Mouse (Mus musculus) intestine, embryonic 16.5 days (tissue): ENCODE results near the gene Gpcpd1. TPM values are rescaled to one million over a fixed set of nuclear protein-coding genes. Genes with fewer than 3 reads are reported as not detected.

Experiments used
- ATAC-seq: fragments of 200-750 bp; cut with Nextera tagmentation; 2 replicates; pipeline ENCODE4 v1.8.0; 2017; ENCODE audit warnings: moderate TSS enrichment, moderate library complexity
- H3K27ac ChIP-seq: fragments of 300-500 bp; sonication (generic); 2 replicates; pipeline ENCODE4 v1.5.1; 2014; ENCODE audit warnings: mild to moderate bottlenecking, low read length
- H3K27me3 ChIP-seq: fragments of 300-500 bp; sonication (generic); replicated peaks from 2 replicates; pipeline ENCODE4 v1.6.1; 2014; ENCODE audit warnings: low read length, control low read depth, mixed read lengths; ENCODE audit not compliant: control insufficient read depth, insufficient read depth
- H3K36me3 ChIP-seq: fragments of 300-500 bp; sonication (generic); 2 replicates; pipeline ENCODE4 v1.6.1; 2014; ENCODE audit warnings: low read length, control low read depth; ENCODE audit not compliant: control insufficient read depth, insufficient read depth
- H3K4me1 ChIP-seq: fragments of 300-500 bp; sonication (generic); 2 replicates; pipeline ENCODE4 v1.6.1; 2014; ENCODE audit warnings: low read length, control low read depth, mixed read lengths; ENCODE audit not compliant: control insufficient read depth, insufficient read depth
- H3K4me2 ChIP-seq: fragments of 300-500 bp; sonication (generic); 2 replicates; pipeline ENCODE4 v1.6.1; 2014; ENCODE audit warnings: low read depth, low read length, control low read depth
- H3K4me3 ChIP-seq: fragments of 300-500 bp; sonication (generic); 2 replicates; pipeline ENCODE4 v1.5.1; 2014; ENCODE audit warnings: mild to moderate bottlenecking, low read length
- H3K9ac ChIP-seq: fragments of 300-500 bp; sonication (generic); 2 replicates; pipeline ENCODE4 v1.6.1; 2014; ENCODE audit warnings: low read depth, low read length
- H3K9me3 ChIP-seq: fragments of 300-500 bp; sonication (generic); 2 replicates; pipeline ENCODE4 v1.6.1; 2016; ENCODE audit warnings: low read length, control low read depth; ENCODE audit not compliant: control insufficient read depth
- WGBS: fragments of 180-500 bp; shearing (Covaris S2); extraction: QIAGEN DNeasy Blood & Tissue Kit; methylation state at CpG from one replicate; pipeline ENCODE4 v1.1.7; 2014; 5-methylcytosine and 5-hydroxymethylcytosine counted together
- polyA plus RNA-seq: library from polyadenylated mRNA; unstranded; fragments of >200 nt; fragmentation: Nextera tagmentation; extraction: Ambion mirVana; gene quantifications from 2 replicates; pipeline ENCODE4 v1.2.1, GENCODE M21; 2015

Gpcpd1 gene
- polyA plus RNA-seq, 1 experiment from 2014 or later = 20.0 TPM

GRCm38 (mm10) chr2:132605795-132606563 lies 18.4 kb upstream of the Gpcpd1 start:
- Histone ChIP-seq H3K36me3 (no peaks in the 10 kb centered on the region), H3K9ac (no peak overlapping the region), H3K9me3 (no peaks in the 10 kb centered on the region), H3K4me1 (0 out of 2 replicates have a peak, but pooled peaks cover 5% of the 10 kb centered on the region), H3K4me3 (no peak overlapping the region), H3K27ac (no peak overlapping the region), H3K27me3 (no peaks in the 10 kb centered on the region), H3K4me2 (no peak overlapping the region)
- no peak for ATAC-seq
- 69% methylated on average over 5 of the region's 5 CpGs for WGBS

GRCm38 (mm10) chr2:132604922-132605321 lies 17.4 kb upstream of the Gpcpd1 start:
- 88% methylated on average over 4 of the region's 4 CpGs for WGBS

GRCm38 (mm10) chr2:132603706-132604105 lies 16.2 kb upstream of the Gpcpd1 start:
- Histone ChIP-seq H3K9me3 (no peaks in the 10 kb centered on the region), H3K4me1 (0 out of 2 replicates have a peak, but pooled peaks cover 5% of the 10 kb centered on the region), H3K36me3 (no peaks in the 10 kb centered on the region), H3K4me2 (no peak overlapping the region), H3K9ac (no peak overlapping the region), H3K27ac (no peak overlapping the region), H3K4me3 (no peak overlapping the region), H3K27me3 (no peaks in the 10 kb centered on the region)
- WGBS = 80% methylated on average over 2 of the region's 2 CpGs
- ATAC-seq = no peak

More at GRCm38 (mm10) chr2:132604922-132605321, 17.4 kb upstream of the Gpcpd1 start:
- 0 out of 2 replicates have a peak, but pooled peaks cover 5% of the 10 kb centered on the region for H3K4me1 ChIP-seq
- no peak for ATAC-seq
- no peaks in the 10 kb centered on the region for H3K36me3 ChIP-seq
- no peak overlapping the region for H3K4me3 ChIP-seq
- H3K4me2 ChIP-seq = no peak overlapping the region
- H3K9me3 ChIP-seq = no peaks in the 10 kb centered on the region
- no peak overlapping the region for H3K9ac ChIP-seq
- no peaks in the 10 kb centered on the region for H3K27me3 ChIP-seq
- H3K27ac ChIP-seq = no peak overlapping the region

- Histone ChIP-seq H3K27me3 (no peaks in the 10 kb centered on the region), H3K4me2 (no peak overlapping the region), H3K4me1 (no peaks in the 10 kb centered on the region), H3K4me3 (no peak overlapping the region), H3K9ac (no peak overlapping the region), H3K36me3 (no peaks in the 10 kb centered on the region), H3K9me3 (no peaks in the 10 kb centered on the region), H3K27ac (no peak overlapping the region)
- no peak for ATAC-seq
Observed at GRCm38 (mm10) chr2:132601777-132602176, 14.2 kb upstream of the Gpcpd1 start.

- H3K4me3 ChIP-seq = no peak overlapping the region
- no peaks in the 10 kb centered on the region for H3K36me3 ChIP-seq
- H3K9ac ChIP-seq = no peak overlapping the region
- ATAC-seq = no peak
- 77% methylated on average over 4 of the region's 4 CpGs for WGBS
- no peaks in the 10 kb centered on the region for H3K9me3 ChIP-seq
- H3K27ac ChIP-seq = no peak overlapping the region
- no peaks in the 10 kb centered on the region for H3K27me3 ChIP-seq
- no peaks in the 10 kb centered on the region for H3K4me1 ChIP-seq
- H3K4me2 ChIP-seq = no peak overlapping the region
Observed at GRCm38 (mm10) chr2:132600081-132600480, 12.6 kb upstream of the Gpcpd1 start.

GRCm38 (mm10) chr2:132599127-132599526 lies 11.6 kb upstream of the Gpcpd1 start:
- Histone ChIP-seq H3K4me3 (no peak overlapping the region), H3K36me3 (no peaks in the 10 kb centered on the region), H3K9ac (no peak overlapping the region), H3K4me2 (no peak overlapping the region), H3K4me1 (no peaks in the 10 kb centered on the region), H3K9me3 (no peaks in the 10 kb centered on the region), H3K27me3 (no peaks in the 10 kb centered on the region), H3K27ac (no peak overlapping the region)
- ATAC-seq = no peak
- 82% methylated on average over 6 of the region's 6 CpGs for whole genome bisulfite sequencing

- no peaks in the 10 kb centered on the region for H3K4me1 ChIP-seq
- no peaks in the 10 kb centered on the region for H3K36me3 ChIP-seq
- WGBS = 67% methylated on average over 3 of the region's 3 CpGs
Observed at GRCm38 (mm10) chr2:132597866-132598480, 10.4 kb upstream of the Gpcpd1 start.

GRCm38 (mm10) chr2:132597226-132597625 lies 9.7 kb upstream of the Gpcpd1 start:
- 63% methylated on average over 8 of the region's 8 CpGs for WGBS
- no peak overlapping the region for H3K4me2 ChIP-seq
- no peak for ATAC-seq
- H3K27ac ChIP-seq = no peak overlapping the region
- no peaks in the 10 kb centered on the region for H3K4me1 ChIP-seq
- no peaks in the 10 kb centered on the region for H3K27me3 ChIP-seq
- H3K9ac ChIP-seq = no peak overlapping the region
- no peak overlapping the region for H3K4me3 ChIP-seq
- H3K9me3 ChIP-seq = no peaks in the 10 kb centered on the region
- H3K36me3 ChIP-seq = no peaks in the 10 kb centered on the region

More at GRCm38 (mm10) chr2:132597866-132598480, 10.4 kb upstream of the Gpcpd1 start:
- Histone ChIP-seq H3K27ac (no peak overlapping the region), H3K4me3 (no peak overlapping the region), H3K4me2 (no peak overlapping the region), H3K9ac (no peak overlapping the region), H3K9me3 (no peaks in the 10 kb centered on the region), H3K27me3 (no peaks in the 10 kb centered on the region)
- no peak for ATAC-seq

- WGBS = 81% methylated on average over 11 of the region's 11 CpGs
- H3K27me3 ChIP-seq = no peaks in the 10 kb centered on the region
- no peak overlapping the region for H3K9ac ChIP-seq
- H3K36me3 ChIP-seq = no peaks in the 10 kb centered on the region
- no peak overlapping the region for H3K4me2 ChIP-seq
- H3K4me3 ChIP-seq = no peak overlapping the region
- no peaks in the 10 kb centered on the region for H3K9me3 ChIP-seq
- no peaks in the 10 kb centered on the region for H3K4me1 ChIP-seq
- no peak overlapping the region for H3K27ac ChIP-seq
- ATAC-seq = no peak
Observed at GRCm38 (mm10) chr2:132595601-132596235, 8.2 kb upstream of the Gpcpd1 start.
